Mouse (Mus musculus): Measurements from ENCODE around the gene Ch25h.
A peak's percentile ranks its signal among the peaks of the same experiment; 100 is the strongest.

Gene Ch25h

DNA sequence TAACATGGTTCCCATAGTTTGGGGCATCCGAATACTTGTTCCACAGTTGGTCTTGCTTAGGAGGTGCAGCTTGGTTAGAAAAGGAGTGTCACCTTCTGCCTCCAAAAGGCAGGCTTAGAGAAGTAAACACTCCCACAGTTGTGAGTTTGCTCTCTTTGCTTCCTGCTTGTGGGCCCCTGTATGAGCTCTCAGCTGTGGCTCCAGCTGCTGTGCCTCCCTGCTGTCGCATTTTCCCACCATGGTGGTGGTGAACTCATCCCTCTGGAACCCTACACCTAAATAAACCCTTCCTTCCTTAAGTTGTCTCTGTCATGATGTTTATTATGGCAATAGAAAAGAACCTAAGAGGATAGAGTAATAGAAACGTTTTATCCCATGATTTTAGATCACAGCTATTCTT, 6.2 kb downstream of the Ch25h start:
- no peak for DNase-seq (ENCODE audit: low spot score)

DNA sequence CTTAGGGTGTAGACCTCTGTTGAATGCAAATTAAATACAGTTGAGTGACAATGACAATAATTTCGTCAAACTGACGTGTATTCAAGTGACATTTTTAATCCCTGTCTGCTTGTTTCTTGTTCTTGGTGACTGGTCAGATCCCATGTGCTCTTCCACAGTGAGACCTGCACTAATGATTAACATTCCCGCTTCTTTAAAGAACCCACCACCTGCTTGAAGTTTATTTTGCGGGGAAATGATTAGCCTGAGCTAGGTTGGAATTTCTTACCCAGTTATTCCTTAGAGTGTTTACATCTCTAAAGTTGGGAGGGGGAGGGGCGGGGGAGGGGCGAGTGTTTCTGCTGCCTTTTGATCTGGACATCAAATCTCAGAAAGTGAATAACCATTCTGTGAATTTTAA, 6.7 kb downstream of the Ch25h start:
- DNase-seq (ENCODE audit: low spot score) = no peak

GRCm38 (mm10) chr19:34464453-34464852, 10.5 kb downstream of the Ch25h start:
- no peak for DNase-seq (ENCODE audit: low spot score)

DNA sequence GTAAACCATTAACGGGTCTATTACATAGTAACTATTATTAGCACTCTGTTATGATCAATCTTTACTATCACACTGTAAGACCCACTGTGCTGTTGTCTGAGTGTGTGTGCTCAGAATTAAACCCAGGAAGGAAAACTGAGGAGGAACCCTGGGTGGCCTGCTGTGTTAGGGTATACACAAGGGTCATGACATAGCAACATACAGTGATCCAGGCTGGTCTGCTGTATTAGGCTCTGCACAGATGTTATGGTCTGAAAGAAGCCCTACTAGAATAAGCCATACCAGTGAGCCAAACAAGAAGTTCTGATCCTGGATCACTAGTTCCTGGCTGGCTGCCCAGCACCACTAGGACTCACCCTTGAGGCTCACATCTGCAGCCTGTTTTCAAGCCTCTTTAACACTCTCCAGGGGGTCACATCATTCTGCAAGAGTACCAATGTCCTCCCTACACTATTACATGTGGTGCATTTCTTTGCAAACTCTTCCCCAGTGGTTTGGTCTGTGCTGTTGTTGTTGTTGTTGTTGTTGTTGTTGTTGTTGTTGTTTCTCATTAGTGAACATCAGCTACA, 13.4 kb downstream of the Ch25h start:
- no peak for DNase-seq (ENCODE audit: low spot score)

DNA sequence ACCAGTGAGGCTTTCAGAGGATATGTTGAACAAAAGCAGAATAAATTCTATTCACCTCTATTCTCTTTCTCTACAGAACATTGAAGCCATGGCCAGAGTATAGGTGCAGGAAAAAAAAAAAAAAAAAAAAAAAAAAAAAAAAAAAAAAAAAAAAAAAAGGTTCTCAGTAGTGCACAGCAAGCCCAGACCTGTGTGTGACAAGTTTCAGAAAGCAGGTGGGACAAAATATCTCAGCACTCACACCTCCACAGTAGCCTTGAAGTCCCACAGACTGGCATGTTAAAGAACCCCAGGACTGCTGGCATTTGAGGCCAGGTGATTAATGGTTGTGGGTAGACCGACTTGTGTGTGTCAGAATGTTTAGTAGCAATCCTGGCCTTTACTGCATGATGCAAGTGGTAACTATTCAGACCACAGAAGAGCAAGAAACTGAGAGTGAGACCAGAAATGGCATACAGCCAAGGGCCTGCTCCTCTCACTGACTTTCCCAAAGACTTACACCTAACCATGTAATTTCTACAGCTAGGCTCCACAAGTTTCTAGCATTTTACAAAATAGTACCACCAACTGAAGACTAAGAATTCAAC, 24.1 kb downstream of the Ch25h start:
- DNase-seq (ENCODE audit: low spot score) = no peak

DNA sequence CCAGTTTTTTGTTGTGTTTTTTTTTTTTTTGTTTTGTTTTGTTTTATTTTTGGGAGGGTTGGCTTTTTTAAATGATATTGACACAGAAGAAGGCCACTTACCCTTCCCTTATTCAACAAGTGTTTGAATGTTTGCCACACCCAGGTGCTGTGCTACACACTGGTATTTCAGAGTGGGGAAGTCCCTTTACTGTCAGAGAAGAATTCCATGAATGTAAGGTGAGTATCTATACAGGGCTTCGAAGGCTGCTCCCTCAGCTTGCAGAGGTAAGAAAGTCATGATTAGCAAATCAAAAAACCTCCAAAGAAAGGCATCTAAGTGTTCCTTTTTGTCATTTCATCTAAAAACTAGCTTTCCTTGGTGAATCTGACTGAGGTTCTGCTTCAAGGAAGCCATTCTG, 26.1 kb downstream of the Ch25h start:
- DNase-seq (ENCODE audit: low spot score) = no peak

DNA sequence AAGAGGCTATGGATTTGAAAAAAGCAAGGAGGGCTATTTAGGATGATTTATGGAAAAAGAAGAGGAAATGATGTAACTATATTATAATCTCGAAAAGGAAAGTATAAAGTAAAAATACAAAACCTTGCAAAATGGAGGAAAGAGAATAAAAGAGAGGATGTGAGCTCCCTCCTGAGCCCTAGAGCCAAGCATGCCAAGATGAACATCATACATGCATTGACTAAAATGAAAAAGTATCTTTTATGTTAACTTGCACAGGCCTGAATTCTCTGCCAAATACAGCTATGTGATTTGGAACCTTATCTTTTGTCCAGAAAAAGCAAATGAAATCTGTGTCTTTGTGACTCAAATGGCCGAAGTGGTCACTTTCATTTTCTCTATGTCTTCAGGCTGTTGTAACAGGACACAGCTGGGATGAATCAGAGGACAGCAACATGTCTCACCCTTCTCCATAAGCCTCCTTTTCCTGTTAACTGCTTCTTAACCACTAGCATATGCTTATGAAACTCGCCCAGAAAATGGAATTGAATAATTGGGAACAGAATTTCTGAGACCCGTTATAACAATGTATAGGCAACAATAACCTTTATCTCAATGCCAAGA, 29.5 kb downstream of the Ch25h start:
- DNase-seq (ENCODE audit: low spot score) = peak; percentile 45

- no peak for DNase-seq (ENCODE audit: low spot score)
These were observed 30.2 kb downstream of the Ch25h start for GRCm38 (mm10) chr19:34444785-34445184.

- no peak for DNase-seq (ENCODE audit: low spot score)
These were observed 33.0 kb downstream of the Ch25h start for GRCm38 (mm10) chr19:34441979-34442378.

GRCm38 (mm10) chr19:34435197-34435611, 39.8 kb downstream of the Ch25h start:
- peak; percentile 21 for DNase-seq (ENCODE audit: low spot score)

DNA sequence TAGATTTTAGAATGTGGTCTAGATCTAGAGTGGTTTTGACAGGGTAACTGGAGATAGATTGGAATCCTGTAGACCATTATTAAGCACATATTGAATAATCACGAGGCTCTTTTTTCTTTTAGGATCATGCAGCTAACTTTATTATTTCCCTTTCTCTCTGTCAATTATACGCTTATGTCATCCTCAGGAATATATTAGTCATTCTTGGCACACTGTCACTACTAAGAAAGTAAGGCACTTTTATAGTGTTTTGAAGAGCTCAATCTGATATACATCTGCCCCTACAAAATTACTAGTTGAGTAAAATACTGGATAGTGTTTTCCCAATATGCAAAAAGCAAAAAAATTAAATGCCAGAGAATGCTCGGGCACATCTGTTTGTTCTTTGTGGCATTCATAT, 43.6 kb downstream of the Ch25h start:
- DNase-seq (ENCODE audit: low spot score) = no peak

GRCm38 (mm10) chr19:34423783-34424335, 51.1 kb downstream of the Ch25h start:
- no peak for DNase-seq (ENCODE audit: low spot score)

Data from embryo, embryonic 10 days (tissue).